Mouse (Mus musculus): Measurements from ENCODE around the gene Spag6. TPM values are rescaled to one million over a fixed set of nuclear protein-coding genes. Genes with fewer than 3 reads are reported as not detected.

Gene Spag6
- total and polyA plus RNA-seq, 3 experiments: 0.10 TPM; not detected in 2

DNA sequence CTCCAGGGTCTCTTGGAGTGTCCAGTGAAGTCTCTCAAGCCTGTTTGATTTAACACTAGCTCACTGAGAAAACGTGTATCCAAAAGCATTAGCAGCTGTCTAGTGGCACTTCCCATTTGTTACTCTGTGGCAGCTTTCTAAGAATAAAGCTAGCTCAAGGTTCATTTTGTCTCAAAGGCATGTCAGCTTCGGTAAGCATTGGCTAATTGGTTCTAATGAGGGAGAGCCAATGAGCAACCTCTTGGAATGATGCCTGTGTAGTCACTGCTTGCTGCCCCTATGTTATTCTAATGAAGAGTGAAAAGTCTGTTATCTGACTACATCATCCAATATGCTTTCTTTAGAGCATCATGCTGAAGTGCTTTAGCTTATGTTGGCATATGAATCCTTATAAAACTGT is 45.4 kb downstream of the Spag6 start:
- H3K9me3 ChIP-seq (replicated peaks; ENCODE audit: insufficient read depth, low read length): no peaks in the 10 kb centered on the region
- peaks cover 1 to 4% of the 10 kb centered on the region in 2 experiments; a peak in 2 of 4 replicates for H3K27me3 ChIP-seq (ENCODE audit: control insufficient read depth in 1 of 2, insufficient read depth in 2 of 2, low read length in 2 of 2)
- no peak overlapping the region for H3K9ac ChIP-seq (ENCODE audit: control insufficient read depth, low read depth, low read length, poor library complexity, severe bottlenecking)
- peaks cover 0 to 8% of the 10 kb centered on the region in 2 experiments; a peak in 2 of 4 replicates for H3K4me1 ChIP-seq (ENCODE audit: control insufficient read depth in 1 of 2, insufficient read depth in 2 of 2, low read length in 2 of 2)
- no peak for DNase-seq (ENCODE audit: low read depth, low spot score)
- H3K79me2 ChIP-seq (ENCODE audit: control insufficient read depth, insufficient read depth, low read length, poor library complexity): no peaks in the 10 kb centered on the region
- H3K4me3 ChIP-seq (ENCODE audit: control insufficient read depth in 1 of 2, insufficient read depth in 1 of 2, low read depth in 2 of 2, low read length in 2 of 2): no peak overlapping the region
- H3K27ac ChIP-seq (ENCODE audit: control insufficient read depth, low read depth, low read length): no peak overlapping the region
- H3K36me3 ChIP-seq (ENCODE audit: control insufficient read depth in 1 of 2, insufficient read depth in 2 of 2, low read length in 2 of 2): peaks cover 0 to 6% of the 10 kb centered on the region in 2 experiments; a peak in 1 of 4 replicates
- TF ChIP-seq JUND (IDR thresholded peaks at IDR 0.05; ENCODE audit: low read depth, low read length) (no peak), POLR2AphosphoS2 (IDR thresholded peaks at IDR 0.05; ENCODE audit: low read length) (no peak), ZC3H11A (IDR thresholded peaks at IDR 0.05; ENCODE audit: low read depth, low read length) (no peak), POLR2AphosphoS5 (IDR thresholded peaks at IDR 0.05; ENCODE audit: borderline replicate concordance, low read depth, low read length) (no peak), ZKSCAN1 (IDR thresholded peaks at IDR 0.05; ENCODE audit: low read depth, low read length) (no peak), MEF2A (IDR thresholded peaks at IDR 0.05; ENCODE audit: extremely low read depth, insufficient replicate concordance, low read depth, low read length, poor library complexity, severe bottlenecking) (no peak), CHD2 (IDR thresholded peaks at IDR 0.05; ENCODE audit: low read length) (no peak), BHLHE40 (IDR thresholded peaks at IDR 0.05; ENCODE audit: borderline replicate concordance, low read depth, low read length) (no peak)

DNA sequence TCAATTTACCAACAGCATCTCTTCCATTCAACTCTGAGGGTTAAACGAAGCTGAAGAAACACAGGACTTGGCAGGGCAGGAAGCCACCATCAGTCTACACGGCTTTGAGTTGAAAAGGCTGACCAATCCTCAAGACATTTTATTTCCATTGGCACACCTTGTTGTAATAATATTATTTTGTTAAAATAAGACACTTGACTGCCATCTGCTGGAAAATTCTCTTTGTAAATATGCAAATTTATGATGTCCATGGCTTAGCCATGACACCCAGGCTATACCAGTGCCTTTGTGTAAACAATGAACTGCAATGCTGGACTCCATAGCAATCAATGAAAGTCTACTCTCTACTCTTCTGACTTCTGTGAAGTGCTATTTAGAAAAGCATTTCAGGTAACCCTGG is 62.3 kb downstream of the Spag6 start:
- DNase-seq (ENCODE audit: low read depth, low spot score): peak; percentile 59
- no peak overlapping the region for H3K4me3 ChIP-seq (ENCODE audit: control insufficient read depth in 1 of 2, insufficient read depth in 1 of 2, low read depth in 2 of 2, low read length in 2 of 2)
- no peaks in the 10 kb centered on the region for H3K79me2 ChIP-seq (ENCODE audit: control insufficient read depth, insufficient read depth, low read length, poor library complexity)
- no peak overlapping the region for H3K9ac ChIP-seq (ENCODE audit: control insufficient read depth, low read depth, low read length, poor library complexity, severe bottlenecking)
- H3K27me3 ChIP-seq (ENCODE audit: control insufficient read depth in 1 of 2, insufficient read depth in 2 of 2, low read length in 2 of 2): peaks cover 1 to 3% of the 10 kb centered on the region in 2 experiments; a peak in 2 of 4 replicates
- H3K9me3 ChIP-seq (replicated peaks; ENCODE audit: insufficient read depth, low read length): no peaks in the 10 kb centered on the region
- H3K36me3 ChIP-seq (ENCODE audit: control insufficient read depth in 1 of 2, insufficient read depth in 2 of 2, low read length in 2 of 2): no peaks in the 10 kb centered on the region
- no peak overlapping the region for H3K27ac ChIP-seq (ENCODE audit: control insufficient read depth, low read depth, low read length)
- no peaks in the 10 kb centered on the region for H3K4me1 ChIP-seq (ENCODE audit: control insufficient read depth in 1 of 2, insufficient read depth in 2 of 2, low read length in 2 of 2)
- TF ChIP-seq ETS1 (IDR thresholded peaks at IDR 0.05; ENCODE audit: low read depth, low read length) (no peak), RAD21 (IDR thresholded peaks at IDR 0.05; ENCODE audit: low read depth, low read length) (peak; percentile 77), GATA1 (IDR thresholded peaks at IDR 0.05; ENCODE audit: low read depth, low read length) (no peak), CTCF (IDR thresholded peaks at IDR 0.05 in 2 of 3, conservative IDR thresholded peaks at IDR 0.05 in 1 of 3; ENCODE audit: control insufficient read depth in 1 of 3, insufficient read depth in 1 of 3, low read depth in 2 of 3, low read length in 3 of 3, poor library complexity in 1 of 3, severe bottlenecking in 1 of 3) (peak in 1 of 3 experiments; percentile 63; a peak in 2 of 6 replicates), ZC3H11A (IDR thresholded peaks at IDR 0.05; ENCODE audit: low read depth, low read length) (peak; percentile 63), SMC3 (IDR thresholded peaks at IDR 0.05; ENCODE audit: low read depth, low read length) (peak; percentile 82)

DNA sequence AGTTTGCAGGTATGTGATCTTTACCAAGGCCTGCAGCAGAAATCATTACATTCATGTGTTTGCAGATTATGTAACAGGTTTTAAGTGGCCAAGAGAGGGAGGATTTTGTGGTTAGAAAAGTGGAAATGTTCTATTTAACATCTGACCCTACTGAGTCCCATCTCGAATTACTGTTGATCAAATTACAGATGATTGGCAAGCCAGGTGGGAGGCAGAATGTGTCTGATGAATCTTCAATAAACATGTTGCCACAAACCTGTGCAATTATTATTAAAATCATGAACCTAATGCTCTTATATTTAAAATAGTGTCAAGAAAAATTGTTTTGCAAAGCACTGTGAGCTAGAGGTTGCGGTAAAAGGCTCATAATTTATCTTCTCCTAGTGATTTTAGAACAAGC is 71.0 kb downstream of the Spag6 start:
- Histone ChIP-seq H3K4me3 (ENCODE audit: control insufficient read depth in 1 of 2, insufficient read depth in 1 of 2, low read depth in 2 of 2, low read length in 2 of 2) (no peak overlapping the region), H3K36me3 (ENCODE audit: control insufficient read depth in 1 of 2, insufficient read depth in 2 of 2, low read length in 2 of 2) (no peaks in the 10 kb centered on the region), H3K9ac (ENCODE audit: control insufficient read depth, low read depth, low read length, poor library complexity, severe bottlenecking) (no peak overlapping the region), H3K27me3 (ENCODE audit: control insufficient read depth in 1 of 2, insufficient read depth in 2 of 2, low read length in 2 of 2) (peaks cover 2 to 13% of the 10 kb centered on the region in 2 experiments; a peak in 3 of 4 replicates), H3K27ac (ENCODE audit: control insufficient read depth, low read depth, low read length) (no peak overlapping the region), H3K9me3 (replicated peaks; ENCODE audit: insufficient read depth, low read length) (no peaks in the 10 kb centered on the region), H3K4me1 (ENCODE audit: control insufficient read depth in 1 of 2, insufficient read depth in 2 of 2, low read length in 2 of 2) (no peaks in the 10 kb centered on the region), H3K79me2 (ENCODE audit: control insufficient read depth, insufficient read depth, low read length, poor library complexity) (no peaks in the 10 kb centered on the region)
- DNase-seq (ENCODE audit: low read depth, low spot score): no peak
- TF ChIP-seq KAT2A (conservative IDR thresholded peaks at IDR 0.05; ENCODE audit: low read depth, low read length) (no peak), GABPA (IDR thresholded peaks at IDR 0.05; ENCODE audit: low read depth, low read length) (no peak), CTCF (IDR thresholded peaks at IDR 0.05 in 2 of 3, conservative IDR thresholded peaks at IDR 0.05 in 1 of 3; ENCODE audit: control insufficient read depth in 1 of 3, insufficient read depth in 1 of 3, low read depth in 2 of 3, low read length in 3 of 3, poor library complexity in 1 of 3, severe bottlenecking in 1 of 3) (no peak), SIN3A (IDR thresholded peaks at IDR 0.05; ENCODE audit: low read length) (no peak), NELFE (IDR thresholded peaks at IDR 0.05; ENCODE audit: low read depth, low read length) (no peak), MYB (IDR thresholded peaks at IDR 0.05; ENCODE audit: low read depth, low read length) (no peak), POLR2A (IDR thresholded peaks at IDR 0.05; ENCODE audit: control insufficient read depth in 1 of 2, insufficient read depth in 1 of 2, low read depth in 1 of 2, low read length in 2 of 2, poor library complexity in 1 of 2) (no peak), ETS1 (IDR thresholded peaks at IDR 0.05; ENCODE audit: low read depth, low read length) (no peak), USF1 (IDR thresholded peaks at IDR 0.05; ENCODE audit: low read depth, low read length) (no peak), E2F4 (IDR thresholded peaks at IDR 0.05; ENCODE audit: borderline replicate concordance, low read depth, low read length) (no peak)

All from MEL (cell line).